Mouse (Mus musculus): ENCODE results near the gene Tnik. TPM values are rescaled to one million over a fixed set of nuclear protein-coding genes. Genes with fewer than 3 reads are reported as not detected.

Gene Tnik
- polyA plus RNA-seq, 1 experiment from 2014 or later = 88.8 TPM

DNA sequence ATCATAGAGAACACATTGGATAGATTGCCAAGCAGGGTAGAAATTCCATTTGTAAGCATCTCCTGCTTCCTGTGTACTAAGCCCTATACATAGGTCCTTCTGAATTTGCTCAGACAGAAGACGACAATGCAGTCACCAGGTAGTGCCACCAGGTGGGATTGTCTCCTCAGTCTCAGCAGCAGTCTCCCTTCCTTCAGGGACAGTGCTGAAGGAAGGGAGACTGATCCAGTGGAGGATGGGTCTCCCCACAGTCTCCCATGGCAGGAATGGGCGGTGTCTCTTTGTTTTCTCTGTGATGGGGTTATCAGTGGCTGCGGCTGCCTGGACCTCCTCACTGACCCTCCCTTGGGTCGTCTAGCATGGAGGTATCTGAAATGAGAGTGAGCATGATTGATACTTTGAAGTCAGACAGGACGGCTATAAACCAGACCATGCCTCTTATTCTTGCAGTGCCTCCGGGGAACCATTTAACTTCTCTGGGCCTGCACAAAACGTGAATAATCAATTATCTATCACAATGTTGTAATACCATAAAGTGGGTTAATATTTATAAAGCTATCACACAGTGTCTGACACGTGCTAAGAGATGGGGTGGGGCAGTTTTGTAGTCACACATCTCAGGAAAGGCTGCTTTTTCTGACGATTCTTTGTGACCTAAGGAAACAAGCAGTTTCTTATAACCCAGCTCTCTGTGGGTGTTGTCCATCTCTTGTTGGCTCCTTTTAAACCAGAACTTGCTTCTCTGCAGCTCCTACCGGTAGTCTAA is 285.1 kb downstream of the Tnik start:
- H3K9me3 ChIP-seq = no peaks in the 10 kb centered on the region
- H3K27ac ChIP-seq = 0 out of 2 replicates have a peak overlapping the region, but pooled peaks have one; percentile 10
- H3K4me1 ChIP-seq = peaks cover 15% of the 10 kb centered on the region
- H3K4me2 ChIP-seq = no peak overlapping the region
- H3K36me3 ChIP-seq (replicated peaks) = no peaks in the 10 kb centered on the region
- no peak for ATAC-seq (replicated peaks)
- WGBS = 51% methylated on average over 10 of the region's 10 CpGs
- no peak overlapping the region for H3K9ac ChIP-seq
- H3K27me3 ChIP-seq (replicated peaks) = no peaks in the 10 kb centered on the region
- no peak overlapping the region for H3K4me3 ChIP-seq

DNA sequence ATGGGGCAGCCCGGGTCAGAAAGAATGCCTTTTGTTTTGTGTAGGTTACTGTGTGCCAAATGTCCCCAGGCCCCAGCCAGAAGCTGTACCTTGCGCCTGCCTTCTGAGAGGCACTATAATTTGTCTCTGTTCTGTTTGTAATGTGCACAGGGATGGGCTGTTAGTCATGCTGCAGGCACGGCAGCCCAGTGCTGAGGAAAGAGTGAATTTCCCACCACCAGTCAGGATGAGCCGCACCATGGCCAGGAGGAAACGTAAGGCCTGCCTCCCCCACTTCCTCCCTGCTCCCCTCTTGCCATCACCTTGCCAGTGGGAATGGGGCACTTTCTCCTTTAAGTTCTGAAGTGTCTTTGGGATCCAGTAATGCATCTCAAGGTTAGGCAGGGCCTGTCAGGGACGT is 286.4 kb downstream of the Tnik start:
- no peak for ATAC-seq (replicated peaks)
- Histone ChIP-seq H3K4me1 (peaks cover 15% of the 10 kb centered on the region), H3K4me3 (no peak overlapping the region), H3K9ac (no peak overlapping the region), H3K27me3 (replicated peaks) (no peaks in the 10 kb centered on the region), H3K4me2 (no peak overlapping the region), H3K27ac (0 out of 2 replicates have a peak overlapping the region, but pooled peaks have one; percentile 7), H3K36me3 (replicated peaks) (no peaks in the 10 kb centered on the region), H3K9me3 (no peaks in the 10 kb centered on the region)
- WGBS = 63% methylated on average over 6 of the region's 6 CpGs

DNA sequence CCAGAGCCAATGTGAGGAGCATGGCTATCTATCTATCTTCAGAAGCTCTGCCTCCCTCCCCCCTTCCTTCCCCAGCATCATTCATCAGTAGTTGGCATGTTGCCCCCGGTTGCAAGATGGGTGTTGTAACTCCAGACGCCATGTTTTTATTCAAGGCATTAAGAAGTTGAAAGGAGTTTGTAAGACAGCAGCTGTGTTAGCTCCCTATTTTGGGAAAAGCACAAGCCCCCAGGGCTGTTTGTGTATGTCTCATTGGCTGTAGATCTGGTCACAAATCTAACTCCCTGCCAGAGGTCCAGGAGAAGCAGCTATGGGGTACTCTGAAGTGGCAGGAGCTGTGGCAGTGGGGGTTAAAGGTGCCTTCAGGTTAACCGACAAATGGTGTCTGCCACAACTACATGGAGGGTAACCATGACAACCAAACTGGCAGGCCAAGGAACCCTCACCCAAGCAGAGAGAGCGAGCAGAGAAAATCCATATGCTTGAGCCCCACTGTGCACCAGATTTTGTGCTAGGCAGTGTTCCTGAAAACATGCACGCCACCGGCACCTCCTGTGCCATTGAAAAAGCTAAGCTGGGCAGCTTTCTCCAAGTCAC is 287.6 kb downstream of the Tnik start:
- Histone ChIP-seq H3K4me3 (no peak overlapping the region), H3K4me1 (peaks cover 15% of the 10 kb centered on the region), H3K9me3 (no peaks in the 10 kb centered on the region), H3K9ac (no peak overlapping the region), H3K27ac (0 out of 2 replicates have a peak overlapping the region, but pooled peaks have one; percentile 27), H3K27me3 (replicated peaks) (no peaks in the 10 kb centered on the region), H3K4me2 (no peak overlapping the region), H3K36me3 (replicated peaks) (no peaks in the 10 kb centered on the region)
- WGBS = 35% methylated on average over 6 of the region's 6 CpGs
- peak; percentile 29; the same call in 1 of the 2 replicates for ATAC-seq (replicated peaks)

DNA sequence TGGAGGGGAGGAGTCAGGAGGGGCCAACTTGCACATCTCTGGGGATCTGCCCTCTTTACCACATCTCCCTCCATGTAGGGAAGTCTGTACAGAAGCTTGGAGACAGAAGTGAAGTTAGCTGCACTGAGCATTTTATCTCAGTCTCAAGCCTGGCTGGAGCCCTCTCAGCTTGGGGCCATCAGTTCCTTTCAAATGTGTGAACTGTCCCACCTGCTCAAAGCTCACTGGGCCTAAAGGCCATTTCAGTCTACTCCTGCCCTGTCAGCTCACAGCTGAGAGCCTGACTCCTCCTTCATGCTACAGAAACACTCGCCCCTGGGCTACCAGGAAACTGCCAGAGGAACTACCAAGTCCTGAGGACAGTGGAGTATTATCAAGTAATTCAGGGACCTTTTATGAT is 288.7 kb downstream of the Tnik start:
- Histone ChIP-seq H3K9me3 (no peaks in the 10 kb centered on the region), H3K9ac (no peak overlapping the region), H3K36me3 (replicated peaks) (no peaks in the 10 kb centered on the region), H3K4me3 (no peak overlapping the region), H3K4me2 (no peak overlapping the region), H3K27me3 (replicated peaks) (no peaks in the 10 kb centered on the region), H3K4me1 (peaks cover 15% of the 10 kb centered on the region), H3K27ac (no peak overlapping the region)
- 85% methylated on average over 1 of the region's 1 CpGs for WGBS
- no peak for ATAC-seq (replicated peaks)

DNA sequence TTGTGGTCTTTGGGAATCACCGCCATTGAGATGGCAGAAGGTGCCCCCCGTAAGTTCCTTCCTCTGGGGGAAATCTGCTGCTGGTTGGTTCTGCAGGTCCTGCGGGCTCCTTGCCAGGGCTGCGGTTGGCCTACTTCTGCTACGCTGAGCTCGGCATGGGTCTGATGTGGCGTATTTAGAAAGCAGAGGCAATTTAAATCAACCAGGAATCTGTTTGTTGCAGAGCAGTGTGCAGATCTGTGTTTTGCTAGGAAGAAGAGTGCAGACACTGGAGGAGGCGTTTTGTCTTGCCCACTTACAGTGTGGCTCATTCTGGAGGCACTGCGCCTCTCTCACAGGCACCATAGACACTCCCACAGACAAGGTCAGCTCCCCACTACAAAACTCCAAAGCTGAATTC is 291.9 kb downstream of the Tnik start:
- Histone ChIP-seq H3K36me3 (replicated peaks) (no peaks in the 10 kb centered on the region), H3K27ac (no peak overlapping the region)

DNA sequence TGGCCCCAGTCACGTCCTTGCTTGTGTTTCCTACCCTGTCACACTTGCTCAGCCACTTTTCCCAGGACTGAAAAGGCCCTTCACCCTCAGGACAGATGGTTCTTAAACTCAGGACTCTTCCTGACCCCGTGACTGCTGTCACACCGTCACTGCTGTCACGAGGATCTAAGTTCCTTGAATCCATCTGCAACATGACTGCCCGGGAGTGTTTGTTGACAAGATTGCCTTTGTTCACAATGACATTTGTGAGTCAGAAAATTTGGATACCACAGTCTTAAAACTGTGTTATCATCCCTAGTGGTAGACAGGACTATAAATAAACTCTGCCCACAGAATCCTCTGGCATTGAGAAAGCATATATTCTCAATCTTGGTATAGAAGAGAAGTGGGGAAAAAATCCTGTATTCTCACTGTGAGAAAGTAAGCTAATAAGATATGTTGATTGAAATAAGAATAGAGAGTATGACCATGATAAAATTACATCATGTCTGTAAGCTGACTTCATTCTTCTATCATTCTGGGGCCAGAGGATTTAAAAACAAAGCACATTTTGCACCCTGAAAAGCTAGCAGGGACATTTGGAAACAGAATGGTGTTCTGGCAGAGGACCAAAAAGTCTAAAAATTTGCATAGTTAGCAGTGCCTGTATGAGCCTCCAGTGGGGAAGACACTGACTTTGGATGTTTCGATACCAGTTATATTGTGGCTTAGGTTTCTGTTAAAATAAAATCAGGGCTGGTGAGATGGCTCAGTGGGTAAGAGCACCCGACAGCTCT is 293.0 kb downstream of the Tnik start:
- H3K27ac ChIP-seq = no peak overlapping the region
- peaks cover 17% of the 10 kb centered on the region for H3K4me1 ChIP-seq
- no peak overlapping the region for H3K4me3 ChIP-seq
- H3K9me3 ChIP-seq = no peaks in the 10 kb centered on the region
- no peaks in the 10 kb centered on the region for H3K36me3 ChIP-seq (replicated peaks)
- H3K4me2 ChIP-seq = no peak overlapping the region
- no peaks in the 10 kb centered on the region for H3K27me3 ChIP-seq (replicated peaks)
- no peak overlapping the region for H3K9ac ChIP-seq
- ATAC-seq (replicated peaks) = no peak
- WGBS = 65% methylated on average over 7 of the region's 7 CpGs

More for the DNA sequence above, 291.9 kb downstream of the Tnik start:
- Histone ChIP-seq H3K9ac (no peak overlapping the region), H3K27me3 (replicated peaks) (no peaks in the 10 kb centered on the region), H3K4me1 (peaks cover 25% of the 10 kb centered on the region), H3K4me3 (no peak overlapping the region), H3K9me3 (no peaks in the 10 kb centered on the region), H3K4me2 (no peak overlapping the region)
- no peak for ATAC-seq (replicated peaks)
- WGBS = 84% methylated on average over 9 of the region's 9 CpGs

DNA sequence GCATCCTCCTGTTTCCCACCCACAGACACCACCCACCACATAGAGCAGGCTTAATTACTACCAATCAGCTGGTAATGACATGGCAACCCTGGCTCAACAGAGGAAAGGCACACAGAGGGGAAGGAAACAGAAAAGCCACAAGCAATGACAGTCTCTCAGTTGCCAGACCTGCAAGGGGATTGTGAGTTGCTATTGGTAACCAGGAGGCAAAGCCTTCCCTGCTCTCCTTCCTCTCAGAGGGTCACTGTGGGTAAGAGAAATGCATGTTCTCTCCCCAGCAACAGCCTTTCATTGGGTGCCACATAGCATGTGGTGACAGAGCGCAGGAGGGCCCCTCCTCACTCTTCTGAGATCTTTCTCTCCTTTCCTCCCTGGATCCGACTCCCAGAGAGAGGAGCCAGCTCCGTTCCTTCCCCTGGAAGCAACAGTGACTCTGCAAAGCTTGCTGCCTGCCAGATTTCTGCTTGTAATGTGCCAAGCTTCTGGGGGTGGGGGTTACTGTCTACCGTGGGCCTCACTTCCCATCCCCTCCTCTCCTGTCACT is 295.4 kb downstream of the Tnik start:
- Histone ChIP-seq H3K36me3 (replicated peaks) (no peaks in the 10 kb centered on the region), H3K4me2 (no peak overlapping the region), H3K9me3 (no peaks in the 10 kb centered on the region), H3K27me3 (replicated peaks) (no peaks in the 10 kb centered on the region), H3K9ac (no peak overlapping the region), H3K27ac (peak overlapping the region; percentile 66), H3K4me3 (no peak overlapping the region), H3K4me1 (peaks cover 14% of the 10 kb centered on the region)
- 66% methylated on average over 4 of the region's 4 CpGs for WGBS
- peak; percentile 88 for ATAC-seq (replicated peaks)

DNA sequence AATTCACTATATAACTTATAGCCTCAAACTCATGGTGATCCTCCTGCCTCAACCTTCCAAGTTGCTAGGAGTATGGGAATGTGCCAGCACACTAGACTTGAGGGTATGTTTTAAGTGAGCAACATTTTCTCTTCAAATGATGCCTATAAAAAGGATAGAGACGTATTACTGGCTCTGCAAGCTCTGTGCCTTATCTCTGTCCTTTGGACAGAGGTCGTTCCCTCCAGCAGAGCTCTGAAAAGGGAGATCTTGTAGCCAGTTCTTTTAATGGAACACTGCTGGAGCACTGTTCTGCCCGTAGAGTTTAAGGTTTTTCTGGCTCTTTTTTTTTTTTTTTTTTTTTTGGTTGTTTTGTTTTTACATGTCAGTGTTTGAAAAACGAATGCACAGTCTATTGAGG is 298.4 kb downstream of the Tnik start:
- Histone ChIP-seq H3K36me3 (replicated peaks) (peaks cover 6% of the 10 kb centered on the region; the same call in 1 of the 2 replicates), H3K27ac (no peak overlapping the region), H3K4me1 (peaks cover 14% of the 10 kb centered on the region), H3K4me2 (no peak overlapping the region), H3K9ac (no peak overlapping the region), H3K9me3 (no peaks in the 10 kb centered on the region), H3K4me3 (no peak overlapping the region), H3K27me3 (replicated peaks) (no peaks in the 10 kb centered on the region)
- 78% methylated on average over 4 of the region's 4 CpGs for WGBS
- no peak for ATAC-seq (replicated peaks)

DNA sequence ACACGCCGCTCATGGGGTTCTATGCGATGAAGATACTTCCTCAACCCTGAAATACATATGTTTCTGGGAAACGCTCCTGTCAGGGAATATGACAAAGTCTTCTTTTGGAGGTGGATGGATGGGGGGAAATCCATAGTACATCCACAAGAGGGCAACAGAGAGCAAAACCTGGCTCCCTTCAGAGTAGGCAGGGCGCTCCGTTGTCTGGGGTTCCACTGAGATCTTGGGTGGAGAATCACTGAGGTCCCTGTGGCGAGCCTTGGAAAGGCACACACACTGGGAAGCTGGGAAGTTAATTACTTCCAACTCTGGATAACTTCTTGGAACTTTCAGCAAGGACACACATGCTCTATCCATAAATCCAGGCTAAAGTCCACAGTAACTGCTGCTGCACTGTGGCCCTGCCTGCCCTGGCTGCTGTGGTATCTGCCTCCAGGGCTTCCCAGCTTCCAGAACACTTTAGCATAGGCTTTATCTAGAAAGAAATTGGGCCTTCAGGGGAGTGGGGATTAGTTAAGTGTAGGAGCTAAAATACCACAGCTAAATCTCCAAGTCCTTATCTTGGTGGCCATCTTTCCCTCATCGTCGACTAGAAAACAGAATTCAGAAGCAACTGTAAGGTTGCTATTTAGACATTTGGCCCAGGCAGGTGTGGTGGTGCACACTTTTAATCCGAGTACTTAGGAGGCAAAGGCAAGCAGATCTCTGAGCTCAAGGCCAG is 299.8 kb downstream of the Tnik start:
- WGBS = 71% methylated on average over 10 of the region's 10 CpGs
- no peak overlapping the region for H3K9ac ChIP-seq
- no peak for ATAC-seq (replicated peaks)

DNA sequence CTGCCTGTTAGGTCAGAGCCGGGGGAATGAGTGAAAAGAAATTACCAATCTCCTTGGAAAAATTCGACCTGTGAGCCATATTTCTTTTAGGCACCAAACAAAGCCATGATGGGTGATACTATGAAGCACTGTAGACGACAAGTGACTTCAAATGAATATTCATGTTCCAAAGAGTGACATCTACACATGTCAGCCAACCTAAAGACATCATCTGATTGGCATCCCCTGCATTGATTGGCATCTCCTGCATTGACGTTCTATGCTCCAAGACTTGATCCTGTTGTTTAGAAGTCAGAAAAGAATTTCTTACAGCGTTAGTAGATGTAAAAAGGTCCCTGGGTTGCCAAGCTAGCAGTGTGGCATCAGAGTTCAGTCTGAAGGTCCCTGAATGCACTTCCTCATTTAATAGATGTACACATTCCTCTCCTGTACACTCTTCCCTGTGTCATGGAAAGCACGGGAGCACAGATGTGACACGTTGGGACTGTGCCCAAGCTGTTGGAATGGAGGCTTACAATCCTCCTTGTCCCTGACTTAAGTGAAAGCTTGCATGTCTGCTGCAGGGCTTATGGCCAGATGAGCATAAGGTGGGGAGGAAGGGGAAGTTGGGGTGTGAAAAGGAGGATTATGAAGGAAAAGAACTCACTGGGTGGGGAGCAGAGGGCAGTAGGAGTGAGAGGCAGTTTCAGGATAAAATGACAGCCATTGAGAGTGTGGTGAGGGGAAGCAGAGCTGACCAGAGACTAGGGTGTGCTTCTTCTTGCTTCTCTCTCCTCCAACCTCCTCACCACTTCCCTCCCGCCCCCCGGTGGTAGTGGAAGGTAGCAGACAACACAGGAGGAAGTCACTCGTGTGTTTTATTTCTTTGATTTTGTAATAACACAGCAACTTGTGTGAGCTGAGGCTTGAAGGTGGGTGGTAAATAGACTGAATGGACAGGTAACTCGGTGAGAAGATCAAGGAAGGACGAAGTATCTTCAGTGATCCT is 301.6 kb downstream of the Tnik start:
- H3K36me3 ChIP-seq (replicated peaks) = peaks cover 17% of the 10 kb centered on the region; the same call in 1 of the 2 replicates
- H3K4me1 ChIP-seq = no peaks in the 10 kb centered on the region
- no peak overlapping the region for H3K4me3 ChIP-seq
- H3K9me3 ChIP-seq = no peaks in the 10 kb centered on the region
- no peak overlapping the region for H3K27ac ChIP-seq
- peak; percentile 38; the same call in 1 of the 2 replicates for ATAC-seq (replicated peaks)
- no peak overlapping the region for H3K9ac ChIP-seq
- no peaks in the 10 kb centered on the region for H3K27me3 ChIP-seq (replicated peaks)
- WGBS = 69% methylated on average over 12 of the region's 12 CpGs
- no peak overlapping the region for H3K4me2 ChIP-seq

More for the DNA sequence above, 299.8 kb downstream of the Tnik start:
- Histone ChIP-seq H3K36me3 (replicated peaks) (peaks cover 15% of the 10 kb centered on the region; the same call in 1 of the 2 replicates), H3K27ac (no peak overlapping the region), H3K9me3 (no peaks in the 10 kb centered on the region), H3K27me3 (replicated peaks) (no peaks in the 10 kb centered on the region), H3K4me2 (no peak overlapping the region), H3K4me1 (peaks cover 10% of the 10 kb centered on the region), H3K4me3 (no peak overlapping the region)

DNA sequence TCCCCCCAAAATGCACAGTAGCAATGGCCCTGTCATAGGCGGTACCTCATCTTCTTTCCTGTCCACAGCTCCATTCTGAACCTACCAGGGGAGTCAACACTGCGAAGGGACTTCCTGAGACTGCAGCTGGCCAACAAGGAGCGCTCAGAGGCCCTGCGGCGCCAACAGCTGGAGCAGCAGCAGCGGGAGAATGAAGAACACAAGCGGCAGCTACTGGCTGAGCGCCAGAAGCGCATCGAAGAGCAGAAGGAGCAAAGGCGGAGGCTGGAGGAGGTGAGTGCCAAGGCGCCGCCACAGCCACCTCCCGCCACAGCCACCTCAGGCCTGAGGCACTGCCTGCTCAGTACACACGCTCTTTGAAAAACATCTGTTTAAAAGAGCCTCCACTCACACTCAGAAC is 314.3 kb downstream of the Tnik start:
- no peaks in the 10 kb centered on the region for H3K27me3 ChIP-seq (replicated peaks)
- H3K4me1 ChIP-seq = no peaks in the 10 kb centered on the region
- no peak overlapping the region for H3K4me3 ChIP-seq
- WGBS = 39% methylated on average over 15 of the region's 15 CpGs
- no peaks in the 10 kb centered on the region for H3K9me3 ChIP-seq
- no peak overlapping the region for H3K9ac ChIP-seq
- ATAC-seq (replicated peaks) = no peak
- H3K27ac ChIP-seq = no peak overlapping the region
- peaks cover 6% of the 10 kb centered on the region; the same call in 1 of the 2 replicates for H3K36me3 ChIP-seq (replicated peaks)
- no peak overlapping the region for H3K4me2 ChIP-seq

Measured in midbrain, embryonic 15.5 days (tissue).